Comparison of ENCODE assay signal across 8 mouse cellular contexts in genomic region chr17:5934554-5935324, GRCm38 (mm10). TPM values are rescaled to one million over a fixed set of nuclear protein-coding genes. Genes with fewer than 3 reads are reported as not detected.
DNase-seq lines count a peak whose midpoint lies in the region; ATAC-seq and TF ChIP-seq lines count a peak whose summit lies in the region.

No protein-coding gene starts in this region.

- H3K4me3 ChIP-seq in liver, postnatal 0 days (ENCODE audit: low read depth, low read length): peak overlapping the region; percentile 42
- peak overlapping the region; percentile 28 for H3K4me3 ChIP-seq in neural tube, embryonic 11.5 days (ENCODE audit: low read depth, low read length)

- peak; percentile 90 to 91 for DNase-seq in B cell, adult 2 months
- DNase-seq in adrenal gland, adult 18-20 months (ENCODE audit: low spot score in 2 of 2): peak; percentile 69 to 74
- peak; percentile 93 for DNase-seq in embryo, embryonic 11 days
- DNase-seq in heart, adult 18-20 months: peak; percentile 87 to 88
- DNase-seq in kidney, adult 11 months: peak; percentile 76
- DNase-seq in liver, postnatal 0 days: peak; percentile 93
- DNase-seq in neural tube, embryonic 11.5 days (ENCODE audit: low spot score): peak; percentile 89
- peak; percentile 89 for DNase-seq in testis, postnatal 10 days (ENCODE audit: low spot score)

- H3K36me3 ChIP-seq in liver, postnatal 0 days (replicated peaks; ENCODE audit: insufficient read depth, low read length): peaks cover 8% of the 10 kb centered on the region
- H3K36me3 ChIP-seq in neural tube, embryonic 11.5 days (ENCODE audit: control insufficient read depth, insufficient read depth, low read length): no peaks in the 10 kb centered on the region

- H3K27ac ChIP-seq in liver, postnatal 0 days (ENCODE audit: low read depth): peak overlapping the region; percentile 79
- H3K27ac ChIP-seq in neural tube, embryonic 11.5 days (ENCODE audit: low read depth, low read length): 0 out of 2 replicates have a peak overlapping the region, but pooled peaks have one; percentile 46

- no peaks in the 10 kb centered on the region for H3K9me3 ChIP-seq in liver, postnatal 0 days (ENCODE audit: low read length)
- no peaks in the 10 kb centered on the region for H3K9me3 ChIP-seq in neural tube, embryonic 11.5 days (ENCODE audit: control insufficient read depth, low read length)

- peak overlapping the region; percentile 74 for H3K4me2 ChIP-seq in liver, postnatal 0 days (ENCODE audit: low read depth, low read length)
- H3K4me2 ChIP-seq in neural tube, embryonic 11.5 days (ENCODE audit: low read depth): peak overlapping the region; percentile 67

- peak; percentile 89 for ATAC-seq in liver, postnatal 0 days
- peak; percentile 84 for ATAC-seq in neural tube, embryonic 11.5 days (ENCODE audit: insufficient read depth, low FRiP score, low TSS enrichment)

- 1% methylated on average over 30 of the region's 30 CpGs for WGBS in liver, postnatal 0 days (ENCODE audit: insufficient replicate concordance)
- 1% methylated on average over 30 of the region's 30 CpGs for WGBS in neural tube, embryonic 11.5 days

- no peak for TF ChIP-seq CTCF in liver, postnatal 0 days (IDR thresholded peaks at IDR 0.05; ENCODE audit: low read depth)

- no peaks in the 10 kb centered on the region for H3K27me3 ChIP-seq in liver, postnatal 0 days (ENCODE audit: insufficient read depth, low read length)
- no peaks in the 10 kb centered on the region for H3K27me3 ChIP-seq in neural tube, embryonic 11.5 days (ENCODE audit: control insufficient read depth, insufficient read depth, low read length)

- H3K9ac ChIP-seq in liver, postnatal 0 days (replicated peaks): peak overlapping the region; percentile 47
- peak overlapping the region; percentile 53 for H3K9ac ChIP-seq in neural tube, embryonic 11.5 days (ENCODE audit: low read length)

- H3K4me1 ChIP-seq in liver, postnatal 0 days (ENCODE audit: insufficient read depth): peaks cover 8% of the 10 kb centered on the region
- peaks cover 8% of the 10 kb centered on the region for H3K4me1 ChIP-seq in neural tube, embryonic 11.5 days (ENCODE audit: control insufficient read depth, insufficient read depth, low read length)

- TF ChIP-seq EP300 in liver, postnatal 0 days (IDR thresholded peaks at IDR 0.05; ENCODE audit: low read depth): no peak

RNA-seq across cellular contexts. Expression of gene Synj2, which starts 6.3 kb away (rescaled TPM):
- total RNA-seq in adrenal gland, adult 18-20 months (2021): 10 to 100 TPM in 1 of 2 experiments, 1 to 10 TPM in 1; 9.7 to 13.4 TPM
- 10 to 100 TPM; 45.2 to 58.1 TPM for total RNA-seq in heart, adult 18-20 months (2021)
- 0.62 TPM in 2 replicates for polyA plus RNA-seq in liver, postnatal 0 days (2015; fragmentation: Nextera tagmentation; extraction: Ambion mirVana)
- 1.8 and 2.3 TPM in 2 replicates for polyA plus RNA-seq in neural tube, embryonic 11.5 days (2014; fragmentation: Nextera tagmentation; extraction: Ambion mirVana)

Comparison
In these comparisons a context has a peak if more than half of its experiments do, and no peak if none do; other contexts are left out.
1. Peak in every context shown above with its lines: DNase-seq, ATAC-seq, H3K4me3 ChIP-seq and H3K27ac ChIP-seq.